Mouse (Mus musculus): Measurements from ENCODE around the gene Gm1113. TPM values are rescaled to one million over a fixed set of nuclear protein-coding genes. Genes with fewer than 3 reads are reported as not detected.

The Gm1113 gene
- polyA plus RNA-seq, 1 experiment from 2014 or later, result not detected

DNA sequence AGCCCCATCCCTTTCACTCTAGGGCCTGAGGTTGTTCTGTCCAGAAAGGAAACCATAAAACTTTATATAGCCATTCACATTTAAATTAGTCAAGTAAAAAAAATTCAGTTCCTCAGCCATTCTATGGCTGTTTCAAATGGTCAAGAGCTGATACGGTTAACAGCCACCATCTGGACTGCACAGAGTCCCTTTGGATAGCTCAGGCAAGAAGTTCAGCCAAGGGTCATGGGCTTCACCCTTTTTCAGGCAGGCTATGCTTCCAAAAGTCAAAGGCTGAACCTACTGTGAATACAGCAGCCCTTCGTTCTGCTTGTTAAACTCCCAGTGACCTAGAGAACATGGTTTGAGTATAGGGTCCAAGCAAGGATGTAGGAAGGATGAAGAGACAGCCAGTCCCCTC, 26.6 kb upstream of the Gm1113 start:
- Histone ChIP-seq H3K9ac (no peak overlapping the region), H3K4me2 (no peak overlapping the region), H3K4me1 (replicated peaks) (no peaks in the 10 kb centered on the region), H3K36me3 (replicated peaks) (no peaks in the 10 kb centered on the region), H3K27me3 (no peaks in the 10 kb centered on the region), H3K27ac (replicated peaks) (no peak overlapping the region), H3K9me3 (replicated peaks) (no peaks in the 10 kb centered on the region), H3K4me3 (replicated peaks) (no peak overlapping the region)
- WGBS (ENCODE audit: insufficient replicate concordance), result 73% methylated on average over 2 of the region's 2 CpGs
- ATAC-seq (ENCODE audit: insufficient read depth), result no peak

DNA sequence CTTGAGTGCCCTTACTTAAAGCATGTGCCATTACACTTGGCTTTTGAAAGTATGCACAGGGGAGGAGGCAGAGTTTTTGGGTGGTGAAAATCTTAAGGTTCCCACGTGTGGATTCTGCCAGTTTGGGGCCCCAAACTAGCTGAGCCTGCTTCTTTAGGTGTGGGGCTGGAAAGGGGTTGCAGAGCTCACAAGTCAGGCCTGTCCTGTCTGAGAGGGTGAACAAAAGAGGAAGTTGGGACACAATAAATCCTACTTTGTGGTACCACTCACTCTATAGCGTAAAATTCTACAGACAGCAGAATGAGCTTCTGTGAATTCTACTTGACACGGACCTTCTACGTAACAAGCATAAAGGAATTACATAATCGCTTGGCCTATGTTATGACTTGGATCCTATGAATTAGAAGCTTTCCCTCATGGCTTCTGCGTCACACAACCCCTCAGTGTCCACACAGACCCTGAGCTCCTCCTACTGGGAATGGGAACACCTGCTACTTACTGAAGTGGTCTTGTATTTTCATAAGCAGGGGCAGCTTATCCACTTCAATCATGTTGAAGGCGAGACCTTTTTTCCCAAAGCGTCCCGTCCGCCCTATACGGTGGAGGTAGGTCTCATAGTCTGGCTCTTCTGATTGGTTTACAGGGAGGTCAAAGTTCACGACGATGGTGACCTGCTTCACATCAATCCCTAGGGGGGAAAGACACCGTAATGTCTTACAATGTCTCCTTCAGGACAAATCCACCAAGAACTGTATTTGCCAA, 25.2 kb upstream of the Gm1113 start:
- 62% methylated on average over 14 of the region's 14 CpGs for WGBS (ENCODE audit: insufficient replicate concordance)
- Histone ChIP-seq H3K9me3 (replicated peaks) (no peaks in the 10 kb centered on the region), H3K4me1 (replicated peaks) (no peaks in the 10 kb centered on the region), H3K9ac (no peak overlapping the region), H3K27ac (replicated peaks) (no peak overlapping the region), H3K4me2 (no peak overlapping the region), H3K4me3 (replicated peaks) (no peak overlapping the region), H3K36me3 (replicated peaks) (no peaks in the 10 kb centered on the region), H3K27me3 (no peaks in the 10 kb centered on the region)
- ATAC-seq (ENCODE audit: insufficient read depth), result no peak

DNA sequence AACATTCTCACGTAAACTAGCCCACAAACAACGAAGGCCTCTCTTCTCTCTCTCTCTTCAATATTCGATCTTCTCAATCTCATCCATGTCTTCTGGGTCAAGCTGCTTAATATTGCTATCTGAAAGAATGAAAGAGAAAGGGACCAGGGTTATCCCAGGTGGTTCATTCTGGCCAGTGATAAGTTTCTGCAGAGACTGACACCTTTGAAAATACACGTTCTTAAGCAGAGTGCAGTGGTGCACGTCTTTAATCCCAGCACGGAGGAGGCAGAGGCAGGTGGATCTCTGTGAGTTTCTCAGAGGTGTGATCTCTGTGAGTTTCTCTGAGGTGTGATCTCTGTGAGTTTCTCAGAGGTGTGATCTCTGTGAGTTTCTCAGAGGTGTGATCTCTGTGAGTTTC, 23.9 kb upstream of the Gm1113 start:
- WGBS (ENCODE audit: insufficient replicate concordance), result 51% methylated on average over 6 of the region's 6 CpGs
- Histone ChIP-seq H3K4me3 (replicated peaks) (no peak overlapping the region), H3K9me3 (replicated peaks) (no peaks in the 10 kb centered on the region), H3K36me3 (replicated peaks) (no peaks in the 10 kb centered on the region), H3K27me3 (no peaks in the 10 kb centered on the region), H3K27ac (replicated peaks) (no peak overlapping the region), H3K4me1 (replicated peaks) (no peaks in the 10 kb centered on the region), H3K4me2 (no peak overlapping the region), H3K9ac (no peak overlapping the region)
- ATAC-seq (ENCODE audit: insufficient read depth), result no peak

DNA sequence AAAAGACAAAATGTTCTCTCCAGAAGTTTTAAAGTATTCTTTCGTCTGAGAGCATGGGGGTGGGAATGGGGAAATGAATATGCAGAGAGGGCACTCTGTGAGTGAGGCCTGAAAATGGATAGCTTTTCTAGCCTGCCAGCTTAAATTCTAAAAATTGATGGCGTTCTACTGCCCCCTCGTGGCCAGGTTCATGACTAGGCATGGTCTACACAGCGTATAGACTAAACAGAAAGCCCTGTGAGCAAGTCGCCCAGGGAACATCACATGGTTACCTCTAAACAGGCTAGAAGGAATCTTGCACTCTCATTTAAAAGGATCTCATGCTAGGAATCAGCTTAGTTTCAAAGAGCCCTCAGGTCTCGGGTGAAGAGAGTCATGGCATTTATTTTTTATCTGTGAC, 23.4 kb upstream of the Gm1113 start:
- ATAC-seq (ENCODE audit: insufficient read depth), result 0 out of 2 replicates have a peak, but pooled peaks have one; percentile 40
- H3K4me1 ChIP-seq (replicated peaks), result no peaks in the 10 kb centered on the region
- no peak overlapping the region for H3K4me3 ChIP-seq (replicated peaks)
- no peak overlapping the region for H3K9ac ChIP-seq
- no peak overlapping the region for H3K27ac ChIP-seq (replicated peaks)
- 9% methylated on average over 6 of the region's 6 CpGs for WGBS (ENCODE audit: insufficient replicate concordance)
- no peaks in the 10 kb centered on the region for H3K27me3 ChIP-seq
- H3K36me3 ChIP-seq (replicated peaks), result no peaks in the 10 kb centered on the region
- no peak overlapping the region for H3K4me2 ChIP-seq
- H3K9me3 ChIP-seq (replicated peaks), result no peaks in the 10 kb centered on the region

DNA sequence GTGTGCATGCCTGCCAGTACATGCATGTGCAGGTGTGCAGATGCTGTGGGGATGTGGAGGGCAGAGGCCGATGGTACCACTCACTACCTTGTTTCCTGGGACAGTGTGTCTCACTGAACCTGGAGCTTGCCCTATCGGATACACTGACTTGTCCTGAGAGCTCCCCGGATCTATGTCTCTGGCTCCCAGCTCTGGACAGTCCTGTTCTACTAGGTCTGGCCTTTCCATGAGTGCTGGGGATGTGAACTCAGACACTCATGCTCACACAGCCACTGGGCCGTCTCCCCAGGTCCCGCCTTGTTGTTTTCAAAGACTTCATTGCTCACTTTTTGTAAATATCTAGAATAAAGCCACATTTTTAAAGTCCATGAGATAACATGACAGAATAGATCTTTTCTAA, 23.0 kb upstream of the Gm1113 start:
- ATAC-seq (ENCODE audit: insufficient read depth), result no peak
- 62% methylated on average over 5 of the region's 5 CpGs for WGBS (ENCODE audit: insufficient replicate concordance)

DNA sequence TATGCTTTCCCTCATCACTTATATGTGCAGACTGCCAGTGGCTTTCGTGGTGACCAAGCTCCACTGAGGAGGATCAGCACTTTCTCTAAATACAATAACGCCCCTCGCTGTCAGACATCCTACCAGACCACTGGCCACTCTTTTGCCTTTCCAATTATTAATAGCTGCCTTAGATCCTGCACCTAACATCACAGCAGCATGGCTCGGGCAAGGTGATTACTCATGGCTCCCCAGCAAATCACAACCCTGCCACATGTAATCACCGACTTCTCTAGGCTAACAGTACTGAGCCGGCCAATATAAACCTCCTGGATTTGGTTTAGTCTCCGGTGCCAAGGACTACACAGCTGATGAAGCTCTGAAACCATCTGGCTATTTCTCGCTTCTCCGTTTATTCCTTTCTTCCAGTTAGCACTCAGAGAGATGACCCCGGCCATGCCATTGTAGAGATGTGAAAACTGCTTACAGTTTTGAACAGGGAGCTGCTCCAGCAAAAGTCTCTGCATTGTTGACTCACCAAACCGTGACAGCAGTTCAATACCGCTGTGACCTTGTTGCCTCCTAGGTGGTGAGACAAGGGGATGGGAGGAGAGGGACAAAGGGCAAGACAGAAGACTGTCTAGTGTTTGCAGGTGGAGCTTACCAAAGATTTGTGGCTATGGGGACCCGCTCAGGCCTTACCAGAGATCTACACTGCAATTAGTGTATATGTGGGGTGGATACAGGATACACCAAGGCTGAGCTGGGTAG, 21.1 kb upstream of the Gm1113 start:
- Histone ChIP-seq H3K27ac (replicated peaks) (no peak overlapping the region), H3K4me2 (no peak overlapping the region), H3K9ac (no peak overlapping the region), H3K4me3 (replicated peaks) (no peak overlapping the region), H3K4me1 (replicated peaks) (peaks cover 3% of the 10 kb centered on the region; the same call in 1 of the 2 replicates), H3K36me3 (replicated peaks) (no peaks in the 10 kb centered on the region), H3K27me3 (no peaks in the 10 kb centered on the region), H3K9me3 (replicated peaks) (no peaks in the 10 kb centered on the region)
- ATAC-seq (ENCODE audit: insufficient read depth), result no peak
- WGBS (ENCODE audit: insufficient replicate concordance), result 68% methylated on average over 13 of the region's 13 CpGs

More for the DNA sequence above, 23.0 kb upstream of the Gm1113 start:
- no peaks in the 10 kb centered on the region for H3K36me3 ChIP-seq (replicated peaks)
- H3K4me3 ChIP-seq (replicated peaks), result no peak overlapping the region
- H3K9ac ChIP-seq, result no peak overlapping the region
- no peaks in the 10 kb centered on the region for H3K27me3 ChIP-seq
- H3K9me3 ChIP-seq (replicated peaks), result no peaks in the 10 kb centered on the region
- H3K4me1 ChIP-seq (replicated peaks), result no peaks in the 10 kb centered on the region
- H3K4me2 ChIP-seq, result no peak overlapping the region
- H3K27ac ChIP-seq (replicated peaks), result no peak overlapping the region

DNA sequence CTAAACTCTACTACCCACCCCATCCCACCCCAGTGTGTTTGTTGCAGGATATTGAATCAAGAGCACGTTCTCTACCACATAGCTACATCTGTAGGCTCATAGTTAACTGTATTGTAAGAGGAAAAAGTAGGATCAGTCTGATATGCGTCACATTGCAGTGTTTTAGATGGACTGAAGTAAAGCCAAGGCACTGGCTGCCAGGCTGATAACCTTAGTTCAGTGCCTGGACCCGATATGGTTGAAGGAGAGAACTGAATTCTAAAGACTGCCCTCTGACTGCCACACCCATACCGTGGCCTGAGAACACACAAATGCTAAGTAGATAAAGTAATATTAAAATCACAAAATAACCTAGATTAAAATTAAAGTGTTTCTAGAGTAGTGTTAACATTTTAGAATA, 17.8 kb upstream of the Gm1113 start:
- H3K36me3 ChIP-seq (replicated peaks), result no peaks in the 10 kb centered on the region

DNA sequence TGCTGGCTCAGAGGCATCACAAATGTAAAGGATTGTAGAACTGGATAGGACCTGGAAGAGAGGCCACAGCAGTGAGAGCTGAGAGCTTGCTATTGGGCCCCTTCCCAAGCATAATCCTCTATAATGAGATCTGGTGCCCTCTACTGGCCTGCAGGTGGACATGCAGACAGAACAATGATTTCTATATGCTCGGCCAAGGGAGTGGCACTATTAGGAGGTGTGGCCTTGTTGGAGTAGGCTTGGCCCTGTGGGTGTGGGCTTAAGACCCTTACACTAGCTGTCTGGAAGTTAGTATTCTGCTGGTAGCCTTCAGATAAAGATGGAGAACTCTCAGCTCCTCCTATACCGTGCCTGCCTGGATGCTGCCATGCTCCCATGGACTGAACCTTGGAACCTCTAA, 17.0 kb upstream of the Gm1113 start:
- Histone ChIP-seq H3K9ac (no peak overlapping the region), H3K9me3 (replicated peaks) (no peaks in the 10 kb centered on the region), H3K36me3 (replicated peaks) (no peaks in the 10 kb centered on the region), H3K4me3 (replicated peaks) (no peak overlapping the region), H3K4me1 (replicated peaks) (peaks cover 3% of the 10 kb centered on the region; the same call in 1 of the 2 replicates), H3K27ac (replicated peaks) (no peak overlapping the region), H3K27me3 (no peaks in the 10 kb centered on the region), H3K4me2 (no peak overlapping the region)
- 6% methylated on average over 2 of the region's 2 CpGs for WGBS (ENCODE audit: insufficient replicate concordance)
- no peak for ATAC-seq (ENCODE audit: insufficient read depth)

More for the DNA sequence above, 17.8 kb upstream of the Gm1113 start:
- 35% methylated on average over 4 of the region's 4 CpGs for WGBS (ENCODE audit: insufficient replicate concordance)
- Histone ChIP-seq H3K4me3 (replicated peaks) (no peak overlapping the region), H3K9me3 (replicated peaks) (no peaks in the 10 kb centered on the region), H3K4me1 (replicated peaks) (peaks cover 3% of the 10 kb centered on the region; the same call in 1 of the 2 replicates), H3K9ac (no peak overlapping the region), H3K27ac (replicated peaks) (no peak overlapping the region), H3K27me3 (no peaks in the 10 kb centered on the region), H3K4me2 (no peak overlapping the region)
- no peak for ATAC-seq (ENCODE audit: insufficient read depth)

DNA sequence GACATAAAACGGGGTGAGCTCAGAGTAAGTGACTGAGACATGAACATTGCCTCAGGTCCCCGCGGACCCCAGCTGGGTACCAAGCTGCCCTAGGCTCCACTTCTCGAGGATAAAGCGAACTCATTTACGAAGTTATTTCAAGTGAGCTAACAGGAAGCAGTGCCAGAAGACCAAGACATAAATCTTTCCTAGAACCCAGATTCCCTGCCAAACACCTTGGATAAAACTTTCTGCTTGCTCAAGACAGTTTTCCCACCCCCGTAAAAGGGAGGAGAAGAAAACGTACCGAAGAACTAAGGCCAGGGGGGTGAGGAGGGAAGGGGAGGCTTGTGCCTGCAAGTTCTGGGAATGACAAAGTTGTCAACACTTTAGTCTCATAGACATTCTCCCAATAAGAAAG, 15.2 kb upstream of the Gm1113 start:
- no peaks in the 10 kb centered on the region for H3K27me3 ChIP-seq
- H3K9ac ChIP-seq, result no peak overlapping the region
- H3K4me3 ChIP-seq (replicated peaks), result no peak overlapping the region
- no peaks in the 10 kb centered on the region for H3K9me3 ChIP-seq (replicated peaks)
- 61% methylated on average over 9 of the region's 9 CpGs for WGBS (ENCODE audit: insufficient replicate concordance)
- no peak overlapping the region for H3K4me2 ChIP-seq
- no peak for ATAC-seq (ENCODE audit: insufficient read depth)
- peaks cover 3% of the 10 kb centered on the region; the same call in 1 of the 2 replicates for H3K4me1 ChIP-seq (replicated peaks)
- H3K36me3 ChIP-seq (replicated peaks), result no peaks in the 10 kb centered on the region
- no peak overlapping the region for H3K27ac ChIP-seq (replicated peaks)

DNA sequence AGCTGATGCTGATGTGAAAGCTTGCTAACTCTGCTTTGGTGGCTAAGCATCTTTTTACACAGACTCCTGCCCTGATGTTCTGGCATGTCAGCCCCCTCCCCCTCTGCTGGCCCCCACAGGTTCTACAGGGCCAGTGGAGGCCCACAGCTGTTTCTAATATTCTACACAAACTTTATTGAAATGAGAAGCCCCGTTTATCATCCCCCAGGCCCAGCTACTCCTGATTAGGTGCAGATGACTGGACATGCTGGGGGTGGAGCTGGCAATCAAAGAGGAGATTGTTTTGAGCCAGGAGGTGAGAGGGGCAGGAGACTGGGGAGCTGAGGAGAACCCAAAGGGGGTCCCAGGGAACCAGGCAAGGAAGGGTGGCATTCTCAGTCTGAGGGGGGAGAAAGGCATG, 11.7 kb upstream of the Gm1113 start:
- WGBS (ENCODE audit: insufficient replicate concordance), result 40% methylated on average over 1 of the region's 1 CpGs
- H3K4me1 ChIP-seq (replicated peaks), result no peaks in the 10 kb centered on the region
- no peak overlapping the region for H3K27ac ChIP-seq (replicated peaks)
- ATAC-seq (ENCODE audit: insufficient read depth), result no peak
- no peak overlapping the region for H3K9ac ChIP-seq
- H3K4me3 ChIP-seq (replicated peaks), result no peak overlapping the region
- no peaks in the 10 kb centered on the region for H3K36me3 ChIP-seq (replicated peaks)
- no peaks in the 10 kb centered on the region for H3K9me3 ChIP-seq (replicated peaks)
- H3K4me2 ChIP-seq, result no peak overlapping the region
- no peaks in the 10 kb centered on the region for H3K27me3 ChIP-seq

DNA sequence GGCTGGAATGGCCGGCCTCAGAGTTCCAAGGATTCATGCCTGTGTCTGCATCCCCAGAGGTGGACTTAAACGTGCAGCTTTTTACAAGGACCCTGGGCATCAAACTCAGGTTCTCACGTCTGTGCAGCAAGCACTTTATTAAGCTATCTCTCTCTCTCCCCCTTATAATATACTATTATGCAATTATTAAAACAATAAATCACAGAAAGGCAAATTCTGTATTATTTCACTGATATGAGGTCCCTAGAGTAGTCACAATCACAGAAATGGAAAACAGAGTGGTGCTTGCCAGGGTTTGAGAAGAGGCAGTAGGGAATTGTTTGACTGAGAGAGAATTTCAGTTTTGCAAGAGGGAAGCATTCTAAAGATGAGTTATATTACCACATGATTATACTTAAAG, 11.1 kb upstream of the Gm1113 start:
- H3K27ac ChIP-seq (replicated peaks), result no peak overlapping the region
- no peaks in the 10 kb centered on the region for H3K27me3 ChIP-seq
- H3K4me2 ChIP-seq, result no peak overlapping the region
- H3K9me3 ChIP-seq (replicated peaks), result no peaks in the 10 kb centered on the region
- H3K36me3 ChIP-seq (replicated peaks), result no peaks in the 10 kb centered on the region
- H3K9ac ChIP-seq, result no peak overlapping the region
- H3K4me1 ChIP-seq (replicated peaks), result no peaks in the 10 kb centered on the region
- no peak for ATAC-seq (ENCODE audit: insufficient read depth)
- H3K4me3 ChIP-seq (replicated peaks), result no peak overlapping the region
- WGBS (ENCODE audit: insufficient replicate concordance), result 40% methylated on average over 3 of the region's 3 CpGs
